Mouse (Mus musculus) left cerebral cortex, adult 8-10 months (tissue): ENCODE data around the gene Sh3pxd2a. TPM values are rescaled to one million over a fixed set of nuclear protein-coding genes. Genes with fewer than 3 reads are reported as not detected.

Experiments
- DNase-seq, 2 experiments: peaks; one replicate each; pipeline ENCODE4 v3.0.0; 2022; ENCODE audit warnings: low spot score in 2 of 2
- total RNA-seq, 4 experiments: library from RNA; stranded (reverse); gene quantifications; 2 replicates each; pipeline ENCODE4 v1.2.4; 2022

Sh3pxd2a gene
- total RNA-seq, 4 experiments from 2014 or later, result 29.9 to 33.2 (median 31.8) TPM

DNA sequence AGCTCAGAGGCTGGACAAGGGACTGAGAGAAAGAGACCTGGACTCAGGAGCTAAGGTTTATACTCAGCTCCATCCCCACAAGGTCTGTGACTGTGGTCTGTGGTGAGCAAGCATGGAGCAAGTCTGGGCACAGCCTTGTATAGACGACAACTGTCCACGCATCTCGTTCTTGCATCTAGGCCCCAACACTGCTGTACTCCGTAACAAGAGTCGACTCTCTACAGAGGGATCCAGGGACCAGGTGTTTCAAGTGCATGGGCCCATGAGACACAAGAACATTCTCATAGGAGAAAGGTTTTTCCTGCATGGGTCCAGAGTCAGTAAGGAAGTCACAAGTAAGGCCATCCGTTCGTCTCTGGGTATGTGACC, 23.8 kb downstream of the Sh3pxd2a start:
- no peak for DNase-seq

DNA sequence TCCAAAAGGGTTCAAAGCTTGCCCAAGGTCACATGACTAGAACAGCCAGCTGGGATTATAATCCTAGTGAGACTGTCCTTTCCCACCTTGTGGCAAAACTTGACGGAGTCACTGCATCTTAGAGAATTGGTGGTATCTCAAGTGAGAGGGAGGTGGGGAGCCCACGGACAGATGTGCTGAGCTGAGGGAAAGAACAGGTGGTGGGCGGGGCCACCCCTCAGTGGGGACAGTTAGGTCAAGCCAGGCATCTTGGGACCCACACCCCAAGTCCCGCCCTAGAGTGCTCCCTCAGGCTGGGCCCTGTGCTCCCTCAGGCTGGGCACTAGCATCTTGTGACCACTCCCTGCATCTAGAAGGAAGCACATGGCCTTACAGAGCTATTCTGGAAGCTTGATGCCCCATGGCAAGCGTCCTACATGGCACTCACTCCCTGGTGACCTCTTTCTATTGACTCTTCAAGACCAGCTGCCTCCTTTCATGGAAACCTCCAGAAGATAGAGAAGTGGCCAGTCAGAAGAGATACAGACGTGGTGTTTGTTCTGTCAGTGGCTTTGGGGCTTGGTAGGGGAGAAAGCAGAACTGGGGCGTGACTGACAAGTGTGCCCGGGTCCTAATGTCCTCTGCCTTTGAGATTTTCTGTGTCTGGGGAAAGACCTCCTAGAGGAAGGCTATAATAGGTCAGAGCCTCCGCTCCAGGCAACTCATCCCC, 24.3 kb downstream of the Sh3pxd2a start:
- no peak for DNase-seq

DNA sequence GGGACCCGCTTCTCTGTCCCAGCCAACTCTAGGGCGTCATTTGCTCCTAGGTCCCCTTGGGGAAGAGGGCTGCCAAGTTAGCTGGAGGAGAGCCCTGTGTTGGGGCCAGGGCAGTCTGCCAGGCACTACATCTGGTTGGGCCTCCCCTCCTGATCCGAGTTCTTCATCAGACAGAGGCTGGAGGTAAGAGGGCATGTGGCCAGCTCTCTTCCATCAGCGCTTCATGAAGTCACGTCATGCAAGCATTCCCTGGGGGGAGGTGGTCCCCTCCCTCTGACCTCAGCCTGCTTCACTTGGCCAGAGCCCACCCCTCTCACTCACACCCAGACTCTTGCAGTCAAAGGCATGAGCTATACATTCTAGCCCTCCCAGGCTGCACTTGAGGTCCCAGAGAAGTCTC, 25.8 kb downstream of the Sh3pxd2a start:
- DNase-seq, result no peak

DNA sequence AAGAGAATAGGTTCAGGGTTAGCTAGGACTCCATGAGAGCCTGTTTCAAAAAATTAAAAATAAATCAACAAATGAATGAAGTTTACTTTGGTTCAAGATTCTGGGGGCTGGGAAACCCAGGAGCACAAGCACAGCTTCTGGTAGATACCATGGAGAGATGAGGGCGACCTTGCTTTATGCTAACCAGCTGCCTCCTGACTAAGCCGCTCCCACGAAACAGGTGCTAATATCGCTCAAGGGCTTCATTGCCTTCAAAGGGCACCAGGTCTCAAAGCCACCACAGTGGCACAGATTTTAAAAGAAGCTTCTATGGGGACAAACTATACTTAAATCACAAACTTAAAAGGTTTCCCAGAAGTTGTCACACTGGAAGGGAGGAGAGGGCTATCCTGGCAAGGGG, 27.2 kb downstream of the Sh3pxd2a start:
- DNase-seq, result no peak

DNA sequence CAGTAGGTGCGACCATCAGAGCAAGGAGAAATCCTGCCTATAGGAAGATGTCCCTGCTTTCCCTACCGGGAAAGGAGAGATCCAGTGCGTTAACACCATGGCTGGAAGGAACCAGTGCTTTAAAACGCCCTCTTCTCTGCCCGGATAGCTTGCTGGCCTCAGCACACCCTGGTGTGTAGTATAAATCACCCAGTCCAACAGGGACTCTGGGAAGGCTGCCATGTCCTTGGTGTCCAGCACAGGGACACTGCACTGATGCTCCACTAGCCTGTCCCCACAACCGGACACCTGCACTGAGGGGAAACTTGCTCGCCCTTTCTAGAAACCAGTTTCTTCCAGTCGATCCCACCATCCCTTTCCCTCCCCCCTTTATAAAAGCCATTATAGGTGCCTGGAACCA, 28.0 kb downstream of the Sh3pxd2a start:
- DNase-seq, result no peak

DNA sequence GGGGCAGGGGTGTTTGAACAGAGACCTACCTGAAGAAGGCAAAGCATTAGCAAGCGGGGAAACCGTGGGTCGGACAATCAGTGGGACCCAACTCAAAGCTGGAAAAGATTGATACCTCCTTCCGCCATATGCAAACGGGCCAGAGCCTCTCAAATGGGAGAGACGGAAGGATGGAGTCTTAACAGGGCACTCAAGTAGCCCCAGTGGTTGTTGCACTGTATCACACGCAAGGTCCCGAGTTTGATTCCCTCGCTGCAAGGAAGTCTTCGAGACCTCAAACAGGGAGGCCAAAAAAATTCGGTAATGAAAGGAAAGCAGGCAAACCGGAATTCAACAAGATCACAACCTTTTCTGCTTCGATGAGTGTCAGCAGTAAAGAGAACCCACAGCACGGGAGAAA, 29.5 kb downstream of the Sh3pxd2a start:
- no peak for DNase-seq

DNA sequence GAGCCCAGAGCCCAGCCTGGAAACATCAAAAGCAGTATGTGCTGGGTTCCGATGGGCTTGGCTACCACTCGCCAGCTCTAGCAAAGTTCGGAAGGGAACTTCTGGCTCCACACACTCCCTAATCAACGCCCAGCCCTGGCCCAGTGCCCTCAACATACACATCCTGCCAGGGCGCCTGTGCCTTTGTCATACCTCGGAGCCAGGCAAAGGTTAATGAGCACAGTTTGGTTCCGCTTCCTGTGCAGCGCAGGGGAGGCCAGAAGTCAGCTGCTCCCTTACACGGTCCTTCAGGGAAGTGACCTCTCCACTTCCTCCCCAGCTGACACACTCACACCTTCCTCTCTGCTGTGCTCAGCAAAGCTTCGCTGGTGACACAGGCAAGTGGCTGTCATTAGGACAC, 31.9 kb downstream of the Sh3pxd2a start:
- DNase-seq, result no peak

DNA sequence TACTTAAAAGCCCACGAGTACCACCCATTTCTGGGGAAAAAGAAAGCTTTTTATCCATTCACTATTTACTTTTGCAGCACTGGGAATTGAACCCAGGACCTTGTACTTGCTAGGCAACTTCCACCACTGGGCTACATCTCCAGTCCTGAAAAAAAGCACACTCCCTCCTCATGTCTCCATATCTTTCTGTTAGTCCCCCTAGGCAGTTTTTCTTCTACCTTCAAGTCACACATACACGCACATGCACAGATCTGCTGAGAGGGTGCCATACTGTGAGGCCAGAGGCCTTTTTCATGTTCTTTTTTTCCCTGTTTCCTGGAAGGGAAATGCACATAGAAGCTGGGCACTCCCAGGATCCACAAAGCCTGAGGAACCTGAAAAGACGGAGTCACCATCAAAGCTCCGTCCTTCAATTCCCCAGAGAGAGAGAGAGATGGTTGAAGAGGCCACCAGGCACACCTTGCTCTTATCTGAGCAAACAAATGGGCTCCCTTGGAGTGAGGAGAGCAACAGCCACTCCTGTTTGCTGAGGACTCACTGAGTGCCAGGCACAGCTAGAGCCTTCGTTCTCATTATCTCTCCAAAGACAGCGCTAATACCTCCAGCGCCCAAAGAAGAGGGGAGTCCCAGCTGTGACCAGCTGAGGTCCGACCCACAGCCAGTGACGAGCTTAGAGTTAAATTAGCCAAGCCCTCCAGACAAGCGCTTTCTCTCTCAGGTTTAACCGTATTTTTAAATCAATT, 32.8 kb downstream of the Sh3pxd2a start:
- no peak for DNase-seq

DNA sequence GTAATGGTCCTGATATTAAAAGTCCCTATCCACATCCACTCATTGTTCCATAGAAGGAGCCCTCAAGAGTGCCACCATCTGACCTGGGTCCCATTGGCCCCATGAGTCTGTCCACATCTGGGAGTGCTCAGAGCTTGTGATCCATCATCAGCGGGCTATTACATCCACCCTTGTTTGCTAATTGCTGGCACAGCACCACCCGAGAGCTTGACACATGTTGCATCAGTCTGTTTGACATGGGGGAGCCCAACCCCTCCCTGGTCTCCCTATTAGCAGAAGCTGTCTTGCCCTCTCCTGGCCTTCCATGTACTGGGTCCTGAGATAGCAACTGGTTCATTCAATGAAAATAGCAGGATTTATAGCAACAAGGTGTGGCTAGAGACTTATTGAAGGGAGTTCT, 34.0 kb downstream of the Sh3pxd2a start:
- no peak for DNase-seq

DNA sequence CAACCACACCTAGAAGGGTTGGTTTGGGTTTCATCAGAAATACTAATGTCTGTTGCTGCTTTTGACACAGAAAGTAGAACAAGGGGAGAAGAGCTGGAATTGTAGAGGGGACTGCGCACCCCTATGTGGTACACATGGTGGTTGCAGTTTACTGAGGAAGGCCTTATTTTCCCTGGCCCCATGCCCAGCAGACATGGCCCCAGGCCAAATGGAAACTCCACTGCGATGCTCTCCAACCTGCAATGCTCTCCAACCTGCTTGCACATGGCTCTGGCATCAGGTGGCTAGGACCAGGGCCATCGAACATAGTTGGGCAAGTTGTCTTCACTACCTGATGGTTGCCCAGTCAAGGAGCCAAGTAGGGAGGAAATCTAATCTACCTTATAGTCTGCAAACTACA, 35.0 kb downstream of the Sh3pxd2a start:
- DNase-seq, result no peak

DNA sequence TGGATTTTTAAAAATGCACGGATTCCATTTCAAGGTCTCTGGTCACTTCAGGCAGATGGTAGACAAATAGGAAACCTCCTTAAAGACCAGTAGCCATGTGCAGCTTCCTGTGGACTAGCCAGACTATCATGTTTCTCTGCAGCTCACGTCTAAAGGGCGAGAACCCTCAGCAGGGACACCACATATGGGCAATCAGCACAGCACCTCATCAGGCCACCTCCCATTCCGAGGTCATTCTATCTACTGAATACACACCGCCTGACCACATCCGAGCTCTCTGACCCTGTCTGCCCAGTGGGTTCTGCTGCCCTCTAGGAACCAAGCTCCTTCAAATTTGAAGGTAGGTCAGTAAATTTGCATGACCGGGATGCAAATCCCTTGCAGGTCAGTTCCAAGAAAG, 35.4 kb downstream of the Sh3pxd2a start:
- DNase-seq, result no peak

DNA sequence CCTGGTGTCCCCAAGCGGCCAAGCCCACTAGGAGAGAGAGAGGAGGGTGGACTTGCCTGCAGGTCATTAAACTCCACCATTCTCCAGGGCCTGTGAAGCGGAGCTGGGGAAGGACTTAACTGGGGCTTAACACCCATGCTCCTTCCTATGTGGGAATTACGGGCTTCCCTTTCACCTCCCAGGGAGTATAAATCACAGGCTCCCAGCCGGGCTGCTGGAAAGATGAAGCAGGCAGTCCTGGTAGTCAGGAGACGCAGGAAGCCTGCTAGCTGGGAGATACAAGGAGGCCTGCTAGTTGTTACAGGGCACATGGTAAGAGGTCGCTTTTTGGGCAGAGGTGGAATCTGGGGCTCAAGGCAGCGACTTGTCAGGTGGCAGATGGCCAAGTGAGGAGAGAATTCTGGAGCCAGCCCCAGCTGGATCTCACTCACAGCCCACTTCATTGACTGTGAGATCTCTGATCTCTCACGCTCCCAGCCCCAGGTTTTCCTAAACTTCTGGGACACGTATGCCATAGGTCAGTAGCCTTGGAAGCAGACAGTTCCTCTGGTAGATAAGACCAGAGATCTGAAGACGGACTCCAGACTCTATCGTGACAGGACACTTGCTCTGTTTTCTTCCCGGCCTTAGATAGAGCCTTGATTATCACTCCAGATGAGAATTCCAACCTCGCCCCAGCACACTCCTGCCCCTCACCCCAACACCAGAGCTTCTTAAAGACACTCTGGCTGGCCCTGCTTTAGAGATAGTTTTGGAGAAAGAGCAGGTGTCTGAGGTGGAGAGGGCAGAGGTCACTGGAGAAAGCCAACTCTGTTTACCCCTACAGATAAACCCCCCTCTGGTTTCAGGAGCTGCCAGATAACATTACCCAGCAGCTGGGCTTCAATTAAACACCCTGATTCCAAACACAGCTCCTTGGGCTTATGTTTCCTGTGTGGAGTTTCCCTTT, 36.1 kb downstream of the Sh3pxd2a start:
- DNase-seq, result no peak

DNA sequence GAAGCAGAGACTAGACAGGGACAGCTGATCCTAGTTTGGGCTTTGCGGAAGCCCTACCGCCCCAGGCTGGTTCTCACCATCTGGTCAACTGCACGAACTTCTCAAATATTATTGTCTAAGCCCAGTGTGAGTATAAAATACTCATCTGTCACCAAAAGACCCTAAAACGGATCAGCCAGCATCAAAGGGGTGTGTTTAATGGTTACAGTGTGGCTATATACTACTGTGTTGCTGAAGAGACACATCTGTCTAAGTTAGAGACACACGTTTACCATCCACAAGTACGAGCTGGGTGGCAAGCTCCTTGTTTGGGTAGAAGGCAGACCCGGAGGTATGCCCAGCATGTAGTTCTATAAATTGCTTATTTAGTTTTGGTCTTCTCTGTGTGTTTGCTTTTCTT, 40.6 kb downstream of the Sh3pxd2a start:
- DNase-seq, result no peak

DNA sequence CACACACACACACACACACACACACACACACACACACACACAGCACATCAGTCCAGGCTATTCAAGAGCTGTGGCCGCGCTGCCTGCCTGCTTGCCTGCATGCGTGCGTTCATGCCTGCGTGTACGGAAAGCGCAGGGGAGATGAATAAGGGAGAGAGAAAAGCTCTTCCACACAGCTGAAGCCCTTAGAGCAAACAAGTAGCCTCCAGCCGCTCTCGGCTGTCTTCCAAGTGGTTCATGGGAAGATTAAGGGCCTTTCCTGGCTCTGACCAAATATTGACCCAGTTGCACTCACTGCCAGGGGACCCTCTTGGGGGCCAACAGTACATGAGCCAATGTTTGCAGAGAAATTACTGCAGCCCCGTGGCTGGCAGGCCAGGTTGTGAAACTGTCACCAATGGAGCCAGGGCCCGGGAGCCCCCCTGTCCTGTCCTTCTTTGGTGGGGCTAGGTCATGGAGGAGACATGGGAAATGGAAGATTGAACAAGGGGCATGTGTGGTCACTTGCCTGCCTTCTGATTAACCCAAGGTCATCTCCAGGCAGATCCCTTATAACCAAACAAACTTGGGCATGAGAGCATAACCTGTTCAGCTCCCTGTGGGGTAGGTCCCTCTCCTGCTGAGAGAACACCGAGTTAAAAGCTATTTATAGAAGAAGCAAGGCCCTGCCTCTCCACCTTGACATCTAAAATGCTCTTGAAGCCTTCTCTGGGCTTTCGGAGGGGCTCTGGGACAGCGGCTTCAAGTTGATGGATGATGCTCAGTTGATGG, 42.9 kb downstream of the Sh3pxd2a start:
- DNase-seq, result no peak

DNA sequence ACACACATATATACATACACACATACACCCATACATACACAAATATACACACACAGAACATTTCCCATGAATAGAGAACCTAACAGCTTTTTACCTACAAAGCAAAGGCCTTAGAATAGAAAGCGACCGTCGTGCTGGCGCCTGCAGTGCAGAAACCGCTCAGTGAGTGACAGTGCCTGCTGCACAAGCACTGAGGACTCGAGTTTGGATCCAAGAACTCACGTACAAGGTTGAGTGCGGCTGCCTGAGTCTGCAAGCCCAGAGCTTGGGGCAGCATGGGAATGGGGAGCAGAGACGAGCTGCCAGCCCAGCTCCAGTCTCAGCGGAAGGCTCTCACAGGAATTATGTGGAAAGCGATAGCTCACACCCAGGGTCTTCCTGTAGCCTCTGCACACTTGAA, 43.7 kb downstream of the Sh3pxd2a start:
- no peak for DNase-seq

DNA sequence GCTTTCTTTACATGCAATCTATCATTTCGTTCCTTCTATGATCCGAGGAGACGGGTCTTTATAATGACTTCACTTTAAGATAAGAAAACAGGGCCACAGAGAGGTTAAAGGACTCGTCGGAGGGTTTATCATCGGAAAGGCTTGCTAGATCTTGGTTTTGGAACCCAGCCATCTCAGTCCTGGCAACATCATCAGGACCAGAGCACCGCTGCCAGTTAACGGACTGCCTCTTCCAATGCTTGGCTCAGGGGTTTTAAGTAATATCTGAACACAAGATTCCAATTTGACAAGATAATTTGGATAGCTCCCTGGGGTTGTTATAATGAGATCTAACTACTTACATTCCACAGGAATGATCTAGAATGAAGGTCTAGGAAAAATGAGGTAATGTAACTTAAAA, 45.0 kb downstream of the Sh3pxd2a start:
- no peak for DNase-seq

DNA sequence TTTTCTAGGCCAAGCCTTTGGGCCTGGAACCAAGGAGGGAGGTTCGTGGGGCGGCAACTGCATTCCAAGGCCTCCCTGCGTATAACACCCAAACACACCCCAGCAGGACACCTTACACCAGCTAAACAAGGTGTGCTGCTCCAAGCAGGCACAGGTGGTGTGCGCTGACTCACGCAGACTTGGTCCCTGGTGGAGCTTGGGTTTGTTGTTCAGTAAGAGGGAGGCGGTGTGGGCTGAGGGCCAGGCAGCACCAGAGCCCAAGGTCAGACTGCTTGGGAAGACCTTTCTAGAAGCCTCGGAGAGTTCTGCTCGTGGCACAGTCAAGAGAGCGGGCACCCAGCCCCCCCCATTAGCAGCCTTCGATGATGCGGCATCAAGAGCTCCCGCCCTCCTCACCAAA, 48.0 kb downstream of the Sh3pxd2a start:
- DNase-seq, result no peak

DNA sequence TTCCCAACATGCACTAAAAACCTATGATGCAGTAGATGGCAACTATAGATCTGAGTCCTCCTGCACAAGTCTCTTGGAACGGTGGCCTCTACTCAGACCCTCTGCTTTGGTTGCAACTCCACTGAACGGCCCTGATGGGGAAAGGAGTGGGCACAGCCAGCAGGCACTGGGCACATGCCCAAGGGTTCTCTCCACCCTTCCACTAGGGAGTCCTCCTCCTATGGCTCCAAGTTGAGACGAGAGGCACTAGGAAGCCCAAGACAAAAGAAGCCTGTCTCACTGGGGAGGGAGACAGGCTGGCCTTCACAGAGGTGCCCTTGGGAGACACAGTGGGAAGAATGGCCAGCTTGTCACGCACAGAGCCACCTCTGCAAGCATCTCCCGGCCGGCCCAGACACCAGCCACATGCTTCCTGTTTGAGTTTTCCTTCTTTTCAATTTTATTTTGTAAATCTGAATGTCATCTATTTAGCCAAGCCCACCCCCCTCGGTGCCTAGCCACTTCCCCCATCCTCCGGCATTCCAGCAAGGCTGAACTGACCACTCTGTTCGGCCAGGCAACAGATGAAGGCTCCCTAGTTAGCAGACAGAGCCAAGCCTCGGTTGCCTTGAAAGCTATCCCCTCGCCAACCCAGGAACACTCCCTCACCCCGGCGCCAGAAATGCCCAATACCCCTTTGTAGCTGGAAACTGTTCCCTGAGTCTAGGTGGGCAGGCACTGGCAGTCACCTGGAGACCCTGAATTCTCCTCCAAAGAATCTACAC, 49.9 kb downstream of the Sh3pxd2a start:
- DNase-seq, result no peak

DNA sequence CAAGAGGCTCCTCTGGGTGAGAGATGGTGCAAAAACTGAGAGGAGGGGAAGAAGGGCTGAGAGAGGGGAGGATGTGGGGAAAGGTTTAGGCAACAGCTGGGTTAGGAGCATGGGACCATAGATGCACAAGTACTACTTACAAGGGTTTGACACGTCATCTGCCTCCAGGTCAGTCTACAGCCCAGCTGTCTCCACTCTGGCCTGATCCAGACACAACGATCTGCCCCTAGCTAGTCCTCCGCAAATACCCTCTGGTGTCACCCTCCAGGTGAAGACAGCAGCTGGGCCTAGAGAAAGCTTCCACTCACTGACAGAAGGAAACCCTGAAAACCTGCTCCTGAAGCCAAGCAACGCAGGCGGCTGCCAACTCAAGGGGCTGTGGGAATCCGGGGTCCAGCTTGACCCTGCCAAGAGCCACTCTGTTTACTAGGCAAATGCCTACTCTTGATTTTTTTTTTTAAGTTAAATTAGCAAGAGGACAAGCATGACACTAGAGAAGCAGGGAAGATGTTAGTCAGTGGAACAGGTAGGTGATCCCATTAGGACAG, 50.7 kb downstream of the Sh3pxd2a start:
- no peak for DNase-seq

DNA sequence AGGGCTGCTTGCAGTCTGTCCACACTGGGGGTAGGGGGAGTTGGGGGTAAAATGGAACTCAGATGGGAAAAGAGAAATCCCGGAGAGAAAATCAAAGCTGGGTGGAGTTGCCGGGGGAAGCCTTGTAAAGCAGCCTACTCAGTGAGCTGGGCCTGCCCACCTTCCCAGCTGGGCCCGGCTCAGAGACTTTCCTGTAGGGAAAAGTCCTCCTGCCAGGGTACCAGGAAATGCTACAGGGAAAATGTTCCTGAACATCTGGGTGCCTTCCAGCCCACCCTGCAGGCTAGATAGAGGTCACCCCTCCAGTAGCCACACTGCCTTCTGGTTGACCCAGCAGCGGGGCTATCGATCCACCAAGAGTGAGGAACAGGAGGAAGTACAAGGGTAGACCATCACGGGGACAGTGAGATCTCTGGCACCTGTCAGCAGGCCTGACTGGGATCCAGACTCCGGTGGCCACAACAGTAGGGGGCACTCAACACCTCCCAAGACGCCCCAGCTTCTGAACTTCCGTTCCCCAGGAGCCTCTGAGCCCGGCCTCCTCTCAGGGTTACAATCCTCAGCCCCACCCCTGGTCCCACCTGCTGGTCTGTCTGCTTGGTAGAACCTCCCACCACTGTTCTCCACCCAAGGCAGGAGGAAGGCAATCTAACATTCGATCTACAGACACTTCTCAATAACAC, 51.5 kb downstream of the Sh3pxd2a start:
- no peak for DNase-seq
